Mouse (Mus musculus): Measurements from ENCODE around the gene Scaf1. TPM values are rescaled to one million over a fixed set of nuclear protein-coding genes. Genes with fewer than 3 reads are reported as not detected.

The Scaf1 gene
- 219 and 387 TPM in 2 replicates for polyA plus RNA-seq (2012; ENCODE audit: insufficient read depth, low replicate concordance)

GRCm38 (mm10) chr7:45015957-45016612 is at the start of gene Scaf1:
Gene Scaf1 (minus strand): TSS chr7:45016363.
- Histone ChIP-seq H3K27me3 (replicated peaks) (no peaks in the 10 kb centered on the region), H3K36me3 (replicated peaks; ENCODE audit: low read length) (peaks cover 49% of the 10 kb centered on the region), H3K4me1 (peaks cover 69% of the 10 kb centered on the region), H3K9me3 (no peaks in the 10 kb centered on the region), H3K4me3 (replicated peaks) (peak within 1 kb of the TSS; percentile 97)
- TF ChIP-seq GATA1 (IDR thresholded peaks at IDR 0.05; ENCODE audit: borderline replicate concordance, low read length) (no peak), FLI1 (IDR thresholded peaks at IDR 0.05; ENCODE audit: low read length) (no peak)

- H3K27me3 ChIP-seq (replicated peaks): no peaks in the 10 kb centered on the region
- H3K4me1 ChIP-seq: peaks cover 61% of the 10 kb centered on the region
- no peak for TF ChIP-seq GATA1 (IDR thresholded peaks at IDR 0.05; ENCODE audit: borderline replicate concordance, low read length)
- TF ChIP-seq FLI1 (IDR thresholded peaks at IDR 0.05; ENCODE audit: low read length): peak; percentile 83
- no peaks in the 10 kb centered on the region for H3K9me3 ChIP-seq
- peak within 1 kb of the TSS; percentile 97 for H3K4me3 ChIP-seq (replicated peaks)
- peaks cover 46% of the 10 kb centered on the region for H3K36me3 ChIP-seq (replicated peaks; ENCODE audit: low read length)
These were observed 46.2 kb upstream of the Scaf1 start, which contains the start of the genes Nosip and Prrg2 for GRCm38 (mm10) chr7:45062239-45062835. Gene Nosip (plus strand): TSS chr7:45062429. Gene Prrg2 (minus strand): TSS chr7:45062677.

GRCm38 (mm10) chr7:45061532-45062075 is 45.4 kb upstream of the Scaf1 start:
- TF ChIP-seq FLI1 (IDR thresholded peaks at IDR 0.05; ENCODE audit: low read length) (no peak), GATA1 (IDR thresholded peaks at IDR 0.05; ENCODE audit: borderline replicate concordance, low read length) (no peak)
- Histone ChIP-seq H3K4me1 (peaks cover 61% of the 10 kb centered on the region), H3K4me3 (replicated peaks) (peak overlapping the region; percentile 97), H3K36me3 (replicated peaks; ENCODE audit: low read length) (peaks cover 44% of the 10 kb centered on the region), H3K9me3 (no peaks in the 10 kb centered on the region), H3K27me3 (replicated peaks) (no peaks in the 10 kb centered on the region)

GRCm38 (mm10) chr7:45060632-45061122 is 44.5 kb upstream of the Scaf1 start:
- Histone ChIP-seq H3K4me1 (peaks cover 56% of the 10 kb centered on the region), H3K36me3 (replicated peaks; ENCODE audit: low read length) (peaks cover 37% of the 10 kb centered on the region), H3K4me3 (replicated peaks) (peak overlapping the region; percentile 11), H3K9me3 (no peaks in the 10 kb centered on the region), H3K27me3 (replicated peaks) (no peaks in the 10 kb centered on the region)
- no peak for TF ChIP-seq GATA1 (IDR thresholded peaks at IDR 0.05; ENCODE audit: borderline replicate concordance, low read length)
- no peak for TF ChIP-seq FLI1 (IDR thresholded peaks at IDR 0.05; ENCODE audit: low read length)

GRCm38 (mm10) chr7:45058607-45059571 is 42.7 kb upstream of the Scaf1 start:
- H3K9me3 ChIP-seq: no peaks in the 10 kb centered on the region
- no peaks in the 10 kb centered on the region for H3K27me3 ChIP-seq (replicated peaks)
- TF ChIP-seq FLI1 (IDR thresholded peaks at IDR 0.05; ENCODE audit: low read length) (no peak; the same call in 1 of the 2 replicates), GATA1 (IDR thresholded peaks at IDR 0.05; ENCODE audit: borderline replicate concordance, low read length) (no peak)
- peaks cover 29% of the 10 kb centered on the region for H3K36me3 ChIP-seq (replicated peaks; ENCODE audit: low read length)
- H3K4me3 ChIP-seq (replicated peaks): no peak overlapping the region
- peaks cover 49% of the 10 kb centered on the region for H3K4me1 ChIP-seq

GRCm38 (mm10) chr7:45056972-45057348 is 40.8 kb upstream of the Scaf1 start:
- no peak overlapping the region for H3K4me3 ChIP-seq (replicated peaks)
- H3K27me3 ChIP-seq (replicated peaks): no peaks in the 10 kb centered on the region
- H3K36me3 ChIP-seq (replicated peaks; ENCODE audit: low read length): peaks cover 28% of the 10 kb centered on the region
- TF ChIP-seq FLI1 (IDR thresholded peaks at IDR 0.05; ENCODE audit: low read length) (no peak), GATA1 (IDR thresholded peaks at IDR 0.05; ENCODE audit: borderline replicate concordance, low read length) (no peak)
- H3K9me3 ChIP-seq: no peaks in the 10 kb centered on the region
- peaks cover 50% of the 10 kb centered on the region for H3K4me1 ChIP-seq

GRCm38 (mm10) chr7:45056329-45056971 is 40.3 kb upstream of the Scaf1 start:
- peaks cover 51% of the 10 kb centered on the region for H3K4me1 ChIP-seq

GRCm38 (mm10) chr7:45053931-45054510 is 37.9 kb upstream of the Scaf1 start:
- H3K27me3 ChIP-seq (replicated peaks): no peaks in the 10 kb centered on the region
- H3K4me3 ChIP-seq (replicated peaks): peak overlapping the region; percentile 91
- H3K4me1 ChIP-seq: peaks cover 54% of the 10 kb centered on the region
- peaks cover 36% of the 10 kb centered on the region for H3K36me3 ChIP-seq (replicated peaks; ENCODE audit: low read length)
- no peak for TF ChIP-seq GATA1 (IDR thresholded peaks at IDR 0.05; ENCODE audit: borderline replicate concordance, low read length)
- no peak; the same call in 1 of the 2 replicates for TF ChIP-seq FLI1 (IDR thresholded peaks at IDR 0.05; ENCODE audit: low read length)
- H3K9me3 ChIP-seq: no peaks in the 10 kb centered on the region

More at GRCm38 (mm10) chr7:45056329-45056971, 40.3 kb upstream of the Scaf1 start:
- Histone ChIP-seq H3K27me3 (replicated peaks) (no peaks in the 10 kb centered on the region), H3K36me3 (replicated peaks; ENCODE audit: low read length) (peaks cover 30% of the 10 kb centered on the region), H3K4me3 (replicated peaks) (no peak overlapping the region), H3K9me3 (no peaks in the 10 kb centered on the region)
- no peak for TF ChIP-seq GATA1 (IDR thresholded peaks at IDR 0.05; ENCODE audit: borderline replicate concordance, low read length)
- TF ChIP-seq FLI1 (IDR thresholded peaks at IDR 0.05; ENCODE audit: low read length): no peak

All from megakaryocyte, embryonic 14.5 days (primary cell).